Mouse (Mus musculus) CH12.LX (cell line): ENCODE measurements around the gene Tbc1d22a. TPM values are rescaled to one million over a fixed set of nuclear protein-coding genes. Genes with fewer than 3 reads are reported as not detected.

ENCODE experiments used
- DNase-seq: peaks from one replicate; pipeline ENCODE4 v3.0.0-alpha.2; 2013; ENCODE audit errors: extremely low read depth
- H3K27ac ChIP-seq: 2 replicates; pipeline ENCODE4 v1.5.1; 2012; ENCODE audit warnings: low read depth, mild to moderate bottlenecking, control low read depth, moderate library complexity; ENCODE audit not compliant: insufficient read depth
- H3K27me3 ChIP-seq: replicated peaks from 2 replicates; pipeline ENCODE3; 2012; ENCODE audit warnings: inconsistent platforms
- H3K36me3 ChIP-seq, 2 experiments: replicated peaks in 1 of 2; 2 replicates each; pipeline versions ENCODE3 to v1.6.1; 2012; ENCODE audit warnings: inconsistent platforms in 1 of 2, low read length in 1 of 2, mild to moderate bottlenecking in 1 of 2, mixed read lengths in 1 of 2, moderate library complexity in 1 of 2; ENCODE audit not compliant: control insufficient read depth in 1 of 2, insufficient read depth in 1 of 2
- H3K4me1 ChIP-seq, 2 experiments: 2 replicates each; pipeline ENCODE4 v1.6.1; 2012; ENCODE audit warnings: inconsistent platforms in 1 of 2, moderate library complexity in 1 of 2; ENCODE audit not compliant: insufficient read depth in 2 of 2, control insufficient read depth in 1 of 2
- H3K4me2 ChIP-seq: 2 replicates; pipeline ENCODE4 v1.6.1; 2012; ENCODE audit warnings: low read depth, mild to moderate bottlenecking, control low read depth; ENCODE audit not compliant: poor library complexity, insufficient read depth, severe bottlenecking
- H3K4me3 ChIP-seq, 3 experiments: fragments of 150-350 bp in 1 of 3; sonication (generic) in 1 of 3; replicated peaks in 1 of 3; 2 replicates each; pipeline versions ENCODE3 to v1.5.1; 2011 to 2012; ENCODE audit warnings: low read depth in 2 of 3, low read length in 2 of 3, mild to moderate bottlenecking in 2 of 3, moderate library complexity in 2 of 3, control low read depth in 1 of 3, improper control_type of control experiment in 1 of 3, inconsistent platforms in 1 of 3, mixed read lengths in 1 of 3; ENCODE audit not compliant: poor library complexity in 1 of 3
- H3K79me2 ChIP-seq: replicated peaks from 2 replicates; pipeline ENCODE4 v1.6.1; 2012; ENCODE audit warnings: mild to moderate bottlenecking, moderate library complexity; ENCODE audit not compliant: control insufficient read depth, poor library complexity, insufficient read depth, severe bottlenecking; ENCODE audit errors: extremely low read depth
- H3K9ac ChIP-seq: 2 replicates; pipeline ENCODE4 v1.6.1; 2012; ENCODE audit warnings: low read depth, mild to moderate bottlenecking, control low read depth, moderate library complexity; ENCODE audit not compliant: insufficient read depth
- H3K9me3 ChIP-seq: replicated peaks from 2 replicates; pipeline ENCODE3; 2012; ENCODE audit warnings: low read length, inconsistent platforms, mixed read lengths
- CHD2 ChIP-seq: IDR thresholded peaks from 2 replicates; pipeline ENCODE4 v1.6.1; 2011; ENCODE audit warnings: low read length, improper control_type of control experiment
- CTCF ChIP-seq, 2 experiments: IDR thresholded peaks in 1 of 2; conservative IDR thresholded peaks in 1 of 2; 2 replicates each; pipeline ENCODE4 v1.5.1; 2011 to 2012; ENCODE audit warnings: low read depth in 2 of 2, low read length in 2 of 2, improper control_type of control experiment in 1 of 2, inconsistent platforms in 1 of 2, mild to moderate bottlenecking in 1 of 2, moderate library complexity in 1 of 2
- ELF1 ChIP-seq: IDR thresholded peaks from 2 replicates; pipeline ENCODE4 v1.6.1; 2014; ENCODE audit warnings: low read depth, mild to moderate bottlenecking, inconsistent platforms, low read length, improper control_type of control experiment
- EP300 ChIP-seq: IDR thresholded peaks from 2 replicates; pipeline ENCODE4 v1.6.1; 2011; ENCODE audit warnings: low read length, improper control_type of control experiment
- ETS1 ChIP-seq: conservative IDR thresholded peaks from 2 replicates; pipeline ENCODE4 v1.6.1; 2012; ENCODE audit warnings: low read depth, mild to moderate bottlenecking, inconsistent platforms, low read length, improper control_type of control experiment, moderate library complexity
- GABPA ChIP-seq: IDR thresholded peaks from 2 replicates; pipeline ENCODE4 v1.6.1; 2012; ENCODE audit warnings: low read depth, low read length, improper control_type of control experiment, inconsistent platforms; ENCODE audit not compliant: insufficient replicate concordance
- IRF4 ChIP-seq: IDR thresholded peaks from 2 replicates; pipeline ENCODE4 v1.6.1; 2014; ENCODE audit warnings: low read depth, mild to moderate bottlenecking, inconsistent platforms, low read length, improper control_type of control experiment
- JUN ChIP-seq: IDR thresholded peaks from 2 replicates; pipeline ENCODE4 v1.6.1; 2011; ENCODE audit warnings: low read depth, mild to moderate bottlenecking, low read length, improper control_type of control experiment, moderate library complexity; ENCODE audit not compliant: insufficient read depth
- JUND ChIP-seq: conservative IDR thresholded peaks from 2 replicates; pipeline ENCODE4 v1.6.1; 2011; ENCODE audit warnings: low read depth, low read length, improper control_type of control experiment
- KAT2A ChIP-seq: IDR thresholded peaks from 2 replicates; pipeline ENCODE4 v1.6.1; 2012; ENCODE audit warnings: low read length, improper control_type of control experiment, inconsistent platforms; ENCODE audit not compliant: insufficient replicate concordance
- MAFK ChIP-seq: IDR thresholded peaks from 2 replicates; pipeline ENCODE4 v1.6.1; 2011; ENCODE audit warnings: low read length, improper control_type of control experiment; ENCODE audit not compliant: insufficient replicate concordance
- MAX ChIP-seq: IDR thresholded peaks from 2 replicates; pipeline ENCODE4 v1.6.1; 2011; ENCODE audit warnings: low read length, improper control_type of control experiment
- MAZ ChIP-seq: IDR thresholded peaks from 2 replicates; pipeline ENCODE4 v1.6.1; 2012; ENCODE audit warnings: low read depth, mild to moderate bottlenecking, inconsistent platforms, low read length, improper control_type of control experiment, moderate library complexity
- MEF2A ChIP-seq: IDR thresholded peaks from 2 replicates; pipeline ENCODE4 v1.6.1; 2014; ENCODE audit warnings: low read depth, mild to moderate bottlenecking, inconsistent platforms, low read length, improper control_type of control experiment, borderline replicate concordance
- MXI1 ChIP-seq: IDR thresholded peaks from 2 replicates; pipeline ENCODE4 v1.6.1; 2011; ENCODE audit warnings: mild to moderate bottlenecking, low read depth, low read length, improper control_type of control experiment
- MYC ChIP-seq: IDR thresholded peaks from 2 replicates; pipeline ENCODE4 v1.6.1; 2011; ENCODE audit warnings: low read depth, mild to moderate bottlenecking, improper control_type of control experiment, low read length
- NRF1 ChIP-seq: IDR thresholded peaks from 2 replicates; pipeline ENCODE4 v1.6.1; 2014; ENCODE audit warnings: low read depth, mild to moderate bottlenecking, inconsistent platforms, low read length, improper control_type of control experiment, moderate library complexity
- POLR2A ChIP-seq: IDR thresholded peaks from 2 replicates; pipeline ENCODE4 v1.6.1; 2011; ENCODE audit warnings: low read depth, mild to moderate bottlenecking, improper control_type of control experiment, low read length
- POLR2AphosphoS2 ChIP-seq: IDR thresholded peaks from 2 replicates; pipeline ENCODE4 v1.6.1; 2011; ENCODE audit warnings: low read depth, low read length, improper control_type of control experiment
- SMC3 ChIP-seq: IDR thresholded peaks from 2 replicates; pipeline ENCODE4 v1.6.1; 2011; ENCODE audit warnings: low read depth, low read length, improper control_type of control experiment
- UBTF ChIP-seq: IDR thresholded peaks from 2 replicates; pipeline ENCODE4 v1.6.1; 2012; ENCODE audit warnings: low read depth, mild to moderate bottlenecking, inconsistent platforms, low read length, improper control_type of control experiment, moderate library complexity
- USF1 ChIP-seq: IDR thresholded peaks from 2 replicates; pipeline ENCODE4 v1.6.1; 2014; ENCODE audit warnings: low read depth, mild to moderate bottlenecking, inconsistent platforms, low read length, improper control_type of control experiment
- USF2 ChIP-seq: conservative IDR thresholded peaks from 2 replicates; pipeline ENCODE4 v1.6.1; 2011; ENCODE audit warnings: low read depth, low read length, improper control_type of control experiment
- ZC3H11A ChIP-seq: IDR thresholded peaks from 2 replicates; pipeline ENCODE4 v1.6.1; 2012; ENCODE audit warnings: low read depth, mild to moderate bottlenecking, inconsistent platforms, low read length, improper control_type of control experiment
- ZKSCAN1 ChIP-seq: IDR thresholded peaks from 2 replicates; pipeline ENCODE4 v1.6.1; 2012; ENCODE audit warnings: low read depth, inconsistent platforms, low read length, improper control_type of control experiment, borderline replicate concordance
- ZMIZ1 ChIP-seq: IDR thresholded peaks from 2 replicates; pipeline ENCODE4 v1.6.1; 2012; ENCODE audit warnings: low read depth, mild to moderate bottlenecking, inconsistent platforms, low read length, improper control_type of control experiment
- ZNF384 ChIP-seq: IDR thresholded peaks from 2 replicates; pipeline ENCODE4 v1.6.1; 2012; ENCODE audit warnings: low read depth, low read length, improper control_type of control experiment, inconsistent platforms
- dilution Hi-C: fragments of 300-500 bp; cut with MboI; formaldehyde crosslinking; loops from 2 replicates; pipeline ENCODE4 v1.14.3; 2020; ENCODE audit warnings: low sequenced_read_pairs; ENCODE audit not compliant: extremely low pct_unique_long_range_greater_than_20kb, extremely low pct_ligation_motif_present
- in situ Hi-C: fragments of 300-500 bp; cut with MboI; formaldehyde crosslinking; loops from 3 replicates; pipeline ENCODE4 v1.14.3; 2019; ENCODE audit warnings: low sequenced_read_pairs, low pct_ligation_motif_present, low pct_unique_long_range_greater_than_20kb, mixed read lengths
- polyA plus RNA-seq: library from polyadenylated mRNA; unstranded; fragments of >175 nt; gene quantifications from 2 replicates; pipeline ENCODE4 v1.2.1, GENCODE M21; 2012; ENCODE audit warnings: low read depth; ENCODE audit not compliant: insufficient read length
- total RNA-seq, 2 experiments: library from RNA; depleted of rRNA; stranded (reverse); fragments of 300-350 nt in 1 of 2; fragments of >200 nt in 1 of 2; gene quantifications; 2 replicates each; pipeline ENCODE4 v1.2.3; 2012 to 2014

Gene Tbc1d22a
- total and polyA plus RNA-seq, 3 experiments = 17.6 to 20.2 (median 19.4) TPM

DNA sequence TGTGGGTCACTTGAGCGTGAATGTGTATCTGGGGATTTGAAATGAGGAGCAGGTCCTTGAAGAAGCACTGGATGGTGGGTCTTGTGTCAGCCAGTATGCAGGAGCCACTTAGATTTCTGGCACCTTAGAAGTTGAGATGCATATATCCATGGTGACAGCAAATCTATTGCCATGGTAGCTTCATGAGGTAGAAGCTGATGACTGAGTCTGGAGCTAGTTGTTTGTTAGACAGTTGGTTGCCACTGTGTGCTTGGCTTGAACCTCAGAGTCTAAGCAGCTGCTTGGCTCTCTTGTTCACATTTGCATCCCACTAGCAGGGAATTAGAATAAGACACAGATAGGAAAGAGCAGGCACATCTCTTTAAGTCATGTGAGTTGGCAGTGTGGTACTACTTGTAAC lies 89.6 kb downstream of the Tbc1d22a start:
- Histone ChIP-seq H3K4me2 (no peak overlapping the region), H3K27ac (no peak overlapping the region), H3K36me3 (peaks cover 15 to 59% of the 10 kb centered on the region in 2 experiments), H3K9ac (no peak overlapping the region), H3K4me3 (no peak overlapping the region), H3K9me3 (no peaks in the 10 kb centered on the region), H3K27me3 (no peaks in the 10 kb centered on the region), H3K4me1 (peaks cover 0 to 21% of the 10 kb centered on the region in 2 experiments; a peak in 2 of 4 replicates), H3K79me2 (no peaks in the 10 kb centered on the region)
- in situ Hi-C loops = no loop called here
- dilution Hi-C loops = no loop called here
- DNase-seq = no peak
- TF ChIP-seq EP300 (no peak), ZMIZ1 (no peak), MEF2A (no peak), JUN (no peak), KAT2A (no peak), ZNF384 (no peak), USF2 (no peak), MAFK (no peak), CHD2 (no peak), ETS1 (no peak), SMC3 (no peak), UBTF (no peak), ZC3H11A (no peak), MAX (no peak), IRF4 (no peak), POLR2AphosphoS2 (no peak)

DNA sequence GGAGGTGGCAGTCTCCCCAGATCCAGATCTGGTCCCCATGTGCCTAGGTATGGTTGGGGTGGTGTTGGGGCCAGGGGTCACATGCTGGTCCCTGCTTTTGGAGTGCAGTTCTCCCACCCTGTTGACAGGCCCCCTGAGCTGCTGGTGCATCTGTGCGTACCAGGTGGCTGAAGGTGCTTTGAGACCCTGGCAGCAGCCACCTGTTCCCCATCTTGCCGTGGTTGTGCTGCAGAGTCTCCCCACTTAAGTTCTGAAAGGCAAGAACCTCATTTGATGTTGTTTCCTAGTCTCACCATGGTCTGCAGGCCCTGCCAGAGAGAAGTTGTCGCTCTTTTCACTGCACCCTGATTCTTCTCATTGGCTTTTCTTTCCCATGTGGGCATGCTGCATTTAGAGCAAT lies 90.6 kb downstream of the Tbc1d22a start:
- dilution Hi-C loops (no loop called here), in situ Hi-C loops (no loop called here)
- peaks cover 15 to 51% of the 10 kb centered on the region in 2 experiments for H3K36me3 ChIP-seq
- TF ChIP-seq CTCF (conservative IDR thresholded peaks at IDR 0.05 in 1 of 2, IDR thresholded peaks at IDR 0.05 in 1 of 2; ENCODE audit: low read depth in 2 of 2, low read length in 2 of 2) (no peak), USF1 (no peak), JUND (no peak), GABPA (no peak), KAT2A (no peak), MAFK (no peak), MAX (no peak), NRF1 (no peak), MXI1 (no peak), ZKSCAN1 (no peak), POLR2A (no peak), ELF1 (no peak), MAZ (no peak), ZNF384 (no peak), EP300 (no peak), MYC (no peak), POLR2AphosphoS2 (no peak), CHD2 (no peak), ZMIZ1 (no peak), JUN (no peak)
- no peak for DNase-seq
- H3K27me3 ChIP-seq = no peaks in the 10 kb centered on the region
- no peak overlapping the region for H3K9ac ChIP-seq
- H3K27ac ChIP-seq = no peak overlapping the region
- no peaks in the 10 kb centered on the region for H3K79me2 ChIP-seq
- H3K4me3 ChIP-seq = no peak overlapping the region
- no peak overlapping the region for H3K4me2 ChIP-seq
- H3K9me3 ChIP-seq = no peaks in the 10 kb centered on the region
- H3K4me1 ChIP-seq = peaks cover 0 to 31% of the 10 kb centered on the region in 2 experiments; a peak in 2 of 4 replicates
